Mouse (Mus musculus) yolk sac, embryonic 10.5 days (tissue): ENCODE measurements around the gene Olfr237-ps1.
"Not testable (repeated sequence)": the region's sequence is repeated elsewhere in the genome, so short reads cannot be mapped to it uniquely, and the experiment has no call there.

Experiments
- DNase-seq: peaks from one replicate; pipeline ENCODE4 v3.0.0-alpha.2; 2017; ENCODE audit warnings: low spot score

The Olfr237-ps1 gene

DNA sequence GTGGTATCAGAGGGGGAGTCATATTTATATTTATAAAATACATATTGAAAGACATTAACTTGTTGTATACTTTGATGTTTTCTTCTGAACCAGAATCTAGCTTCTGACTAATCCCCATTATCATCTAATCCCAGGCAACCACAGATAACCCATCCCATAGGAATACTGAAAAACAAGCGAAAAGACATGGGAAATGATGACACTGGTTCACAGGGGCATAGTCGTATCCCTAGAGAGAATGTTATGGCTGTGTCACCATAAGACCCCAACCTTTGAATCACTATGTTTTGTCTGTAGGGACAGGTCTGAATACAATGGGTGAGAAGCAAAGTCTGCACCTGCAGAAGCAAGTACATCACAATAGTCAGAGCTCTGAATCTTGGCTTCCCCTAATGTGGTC lies at the start of gene Olfr237-ps1:
Olfr237-ps1 (plus strand) TSS at position 301 of the 400 bp plus-strand sequence.
- not testable (repeated sequence) for DNase-seq

DNA sequence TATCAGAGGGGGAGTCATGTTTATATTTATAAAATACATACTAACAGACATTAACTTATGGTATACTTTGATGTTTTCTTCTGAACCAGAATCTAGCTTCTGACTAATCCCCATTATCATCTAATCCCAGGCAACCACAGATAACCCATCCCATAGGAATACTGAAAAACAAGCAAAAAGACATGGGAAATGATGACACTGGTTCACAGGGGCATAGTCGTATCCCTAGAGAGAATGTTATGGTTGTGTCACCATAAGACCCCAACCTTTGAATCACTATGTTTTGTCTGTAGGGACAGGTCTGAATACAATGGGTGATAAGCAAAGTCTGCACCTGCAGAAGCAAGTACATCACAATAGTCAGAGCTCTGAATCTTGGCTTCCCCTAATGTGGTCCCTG lies 40.3 kb upstream of the Olfr237-ps1 start, which contains the start of gene Olfr441:
Olfr441 (plus strand) TSS at position 301 of the 400 bp plus-strand sequence.
- not testable (repeated sequence) for DNase-seq

DNA sequence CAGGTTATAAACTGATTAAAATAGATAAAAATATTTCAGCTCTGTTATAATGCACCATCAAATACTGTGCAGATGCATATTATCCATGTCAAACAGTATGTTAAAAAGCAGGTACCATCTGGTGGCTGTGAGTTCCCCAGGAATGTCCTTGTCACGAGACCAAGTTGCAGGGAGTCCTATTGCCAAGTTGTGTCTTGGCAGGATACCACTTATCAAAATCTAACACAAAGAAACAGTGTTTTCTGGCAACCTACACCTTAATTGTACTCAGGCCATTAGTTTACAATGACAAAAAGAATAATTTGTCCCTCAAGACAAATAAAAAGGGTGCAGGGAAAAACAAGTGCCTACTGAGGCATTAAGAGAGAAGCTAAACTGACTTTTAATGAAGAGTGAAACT lies 13.1 kb downstream of the Olfr237-ps1 start:
- DNase-seq: no peak

DNA sequence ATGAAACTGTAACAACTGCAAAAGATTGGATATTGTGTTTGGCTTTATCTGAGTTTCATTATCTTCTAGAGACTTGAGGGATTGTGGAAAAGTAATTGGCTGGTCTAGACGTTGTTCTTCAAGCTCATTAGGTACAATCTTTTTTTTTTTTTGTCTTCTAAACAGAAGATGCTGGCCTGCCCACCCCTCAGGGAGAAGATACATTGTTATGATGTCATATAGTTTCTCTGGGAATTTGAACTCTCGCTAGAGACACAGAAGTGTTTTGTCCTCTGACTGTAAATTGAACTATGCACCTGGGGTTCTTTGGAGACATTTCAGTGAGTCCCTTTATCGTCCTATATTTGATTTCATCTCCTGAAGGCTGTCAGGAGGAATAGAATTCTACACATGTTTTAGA lies 16.6 kb downstream of the Olfr237-ps1 start, which contains the start of gene Olfr437:
Olfr437 (plus strand) TSS at position 301 of the 400 bp plus-strand sequence.
- DNase-seq: no peak

DNA sequence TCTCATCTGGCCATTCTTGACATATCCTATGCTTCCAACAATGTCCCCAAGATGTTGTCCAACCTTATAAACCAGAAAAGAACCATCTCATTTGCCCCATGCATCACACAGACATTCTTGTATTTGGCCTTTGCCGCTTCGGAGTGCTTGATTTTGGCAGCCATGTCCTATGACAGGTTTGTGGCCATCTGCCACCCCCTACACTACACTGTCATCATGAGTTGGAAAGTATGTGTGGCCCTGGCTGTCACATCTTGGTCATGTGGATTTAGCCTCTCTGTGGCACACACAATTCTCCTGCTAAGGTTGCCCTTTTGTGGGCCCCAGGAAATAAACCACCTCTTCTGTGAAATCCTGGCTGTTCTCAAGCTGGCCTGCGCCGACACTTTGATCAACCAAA lies 20.9 kb downstream of the Olfr237-ps1 start:
- no peak for DNase-seq

DNA sequence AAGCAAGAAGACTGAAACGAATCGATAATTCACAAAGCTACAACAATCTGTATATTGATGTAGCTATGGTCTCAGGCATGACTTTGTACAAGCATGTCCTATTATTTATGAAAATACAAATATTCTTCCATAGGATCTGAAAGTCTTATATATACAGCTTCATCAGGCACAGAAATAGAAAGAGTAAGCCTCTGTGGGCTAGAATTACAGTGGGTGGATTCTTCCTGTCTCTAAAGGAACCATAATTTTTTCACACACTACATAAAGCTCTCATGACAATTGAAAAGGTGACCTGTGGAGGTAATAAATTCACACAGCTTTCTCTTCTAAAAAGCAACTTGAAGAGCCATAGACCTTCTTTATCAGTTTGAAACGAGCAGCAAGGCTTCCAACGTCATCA lies 25.5 kb downstream of the Olfr237-ps1 start, which contains the start of gene Olfr13:
Olfr13 (plus strand) TSS at position 301 of the 400 bp plus-strand sequence.
- DNase-seq: no peak

DNA sequence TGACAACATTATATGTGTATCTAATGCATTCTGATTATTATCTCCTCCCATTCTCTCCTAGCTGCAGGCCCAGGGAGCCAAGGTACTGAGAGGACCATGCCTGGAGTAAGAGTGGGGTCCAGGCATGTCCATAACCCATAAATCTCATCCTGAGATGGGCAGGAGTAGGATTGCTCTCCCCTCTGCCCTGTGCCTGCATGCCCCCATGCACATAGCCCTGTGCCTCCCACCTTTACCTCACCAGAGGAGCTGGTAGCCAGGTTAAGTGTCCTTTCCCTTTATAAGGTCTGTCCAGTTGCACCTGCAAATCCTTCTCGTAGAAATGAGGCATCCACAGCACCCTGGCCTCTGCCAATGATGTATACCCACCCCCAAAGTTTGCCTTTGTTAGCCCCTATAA lies 31.8 kb downstream of the Olfr237-ps1 start:
- DNase-seq: no peak

DNA sequence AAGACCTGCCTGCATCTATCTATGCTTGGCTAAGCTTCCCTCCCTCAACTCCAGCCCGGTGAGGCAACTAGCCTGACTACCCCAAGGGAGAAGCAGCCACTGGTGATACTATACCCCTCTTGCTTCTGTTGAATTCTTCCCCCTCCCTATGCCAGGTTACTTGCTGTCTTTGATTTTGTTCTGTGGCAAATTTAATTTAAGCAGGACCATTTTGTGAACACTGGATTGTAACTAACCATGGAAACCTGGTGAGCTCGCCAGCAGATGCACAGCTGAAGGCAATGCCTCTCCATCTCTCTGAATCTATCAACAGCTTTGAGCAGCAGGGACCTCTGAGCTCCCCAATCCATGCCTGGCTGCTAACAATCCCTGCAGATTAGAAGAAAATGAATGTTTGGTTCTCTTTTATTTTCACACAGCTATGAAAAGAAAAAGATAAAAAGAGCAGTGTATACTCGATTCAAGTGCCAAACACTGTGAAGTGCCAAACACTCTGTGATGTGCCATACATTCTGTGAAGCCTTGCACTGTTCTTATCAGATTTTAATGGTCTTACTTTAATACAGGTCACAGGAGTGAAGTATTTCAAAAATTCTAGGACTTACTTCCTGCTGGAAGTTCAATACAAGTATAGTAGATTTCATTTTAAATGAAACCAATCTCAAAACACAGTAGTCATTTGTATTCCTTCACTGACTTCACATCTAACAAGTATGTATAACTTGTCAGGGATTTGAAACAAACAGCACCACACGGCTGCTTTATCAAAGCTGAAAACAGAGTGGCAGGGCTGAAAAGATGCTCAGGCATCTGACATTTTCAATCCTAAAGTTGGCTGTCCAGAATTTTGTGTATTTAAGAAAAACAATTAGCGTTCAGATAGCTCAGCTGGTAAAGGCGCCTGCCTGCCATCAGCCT lies 32.5 kb downstream of the Olfr237-ps1 start:
- no peak for DNase-seq

DNA sequence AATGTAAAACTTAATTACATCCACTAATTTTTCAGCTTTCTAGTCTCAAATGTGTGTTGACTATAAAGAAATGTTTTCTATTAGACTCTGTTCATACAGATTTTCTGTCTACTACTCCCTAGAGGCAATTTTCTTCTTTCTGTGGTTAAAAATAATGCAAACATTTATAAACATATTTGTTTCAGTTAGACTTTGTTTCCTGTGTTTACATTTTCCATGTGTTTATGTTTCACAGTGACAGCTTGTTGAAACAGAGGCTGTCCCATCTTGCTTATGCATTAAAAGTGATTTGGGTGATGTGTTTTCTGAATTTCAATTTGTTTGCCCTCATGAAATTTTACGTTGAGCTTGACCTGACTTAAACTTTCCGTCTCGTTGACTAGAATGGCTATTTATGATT lies 44.6 kb downstream of the Olfr237-ps1 start:
- no peak for DNase-seq

DNA sequence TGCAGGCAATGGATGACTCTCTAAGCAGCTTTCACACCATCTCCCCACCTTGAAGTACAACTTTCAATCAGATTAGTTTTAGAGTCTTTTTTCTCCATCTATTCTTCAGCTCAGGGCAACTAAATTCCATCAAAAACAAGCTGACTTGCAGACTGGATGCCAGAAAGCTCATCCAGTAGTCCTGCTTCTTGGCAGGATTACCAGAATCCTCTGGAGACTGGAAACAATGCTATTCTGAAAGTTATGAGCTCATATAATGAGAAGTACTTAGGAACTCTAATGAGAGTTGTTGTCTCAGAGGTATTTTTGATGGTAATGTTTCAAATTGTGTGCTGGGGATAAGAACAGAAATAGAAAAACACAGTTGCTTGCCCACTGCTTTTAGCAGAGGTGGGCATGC lies 50.4 kb downstream of the Olfr237-ps1 start, which contains the start of gene Olfr435:
Olfr435 (plus strand) TSS at position 366 of the 400 bp plus-strand sequence.
- no peak for DNase-seq

DNA sequence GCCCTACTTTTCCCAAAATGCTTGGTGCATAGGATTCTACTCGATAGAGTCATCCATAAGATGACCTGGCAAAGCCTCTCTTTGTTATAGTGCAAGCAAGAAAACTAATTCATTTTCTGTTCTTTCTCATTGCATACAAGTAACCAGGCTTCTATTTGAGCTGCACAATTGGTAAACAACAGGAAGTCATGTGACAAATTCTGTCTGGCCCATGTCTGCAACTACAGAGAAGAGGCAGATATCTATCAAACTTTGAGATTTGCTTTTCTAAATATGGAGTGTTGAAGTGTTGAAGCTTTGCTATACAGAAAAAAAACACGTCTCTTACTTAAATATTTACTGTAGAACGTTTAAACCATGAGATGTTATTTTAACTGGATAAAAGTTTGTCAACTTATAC lies 51.7 kb downstream of the Olfr237-ps1 start:
- DNase-seq: no peak

DNA sequence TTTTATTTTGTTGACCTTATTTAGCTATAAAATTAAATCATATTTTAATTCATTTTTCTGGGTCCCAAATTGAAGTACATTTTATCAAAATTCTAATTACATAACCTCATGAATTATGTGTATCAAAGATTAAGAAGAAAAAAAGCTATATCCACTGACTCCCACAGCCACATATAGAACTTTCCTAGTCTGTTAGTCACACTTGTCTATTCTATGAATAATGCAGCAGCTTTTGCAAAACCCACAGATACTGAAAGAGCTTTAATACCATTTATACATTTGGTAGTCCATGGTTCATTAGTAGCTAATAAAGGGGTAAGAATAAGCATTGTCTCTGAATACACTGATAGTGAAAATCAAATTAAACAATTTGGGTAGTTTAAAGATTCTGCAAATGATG lies 56.4 kb downstream of the Olfr237-ps1 start:
- no peak for DNase-seq

DNA sequence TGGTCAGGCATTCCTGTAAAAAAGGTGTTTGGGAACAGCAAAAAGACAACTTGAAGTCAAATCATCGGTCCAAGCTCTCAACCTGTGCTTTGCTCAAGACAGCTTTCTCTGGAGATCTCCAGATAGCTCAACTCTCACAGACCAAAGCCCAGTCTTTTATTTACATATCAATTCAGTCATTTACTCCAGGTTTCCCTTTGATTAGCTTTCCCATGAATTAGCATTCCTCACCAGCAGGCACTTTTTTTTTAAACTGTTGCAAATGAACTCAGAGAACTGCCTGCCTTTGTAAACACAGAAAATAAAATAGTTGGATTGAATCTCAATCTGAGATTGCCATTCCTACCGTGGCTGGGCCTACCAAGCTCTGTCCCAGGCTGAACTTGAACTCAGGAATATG lies 59.0 kb downstream of the Olfr237-ps1 start:
- no peak for DNase-seq
